Mouse (Mus musculus) erythroid progenitor cell, adult 5-6 weeks (primary cell): ENCODE data around the gene Prr18. TPM values are rescaled to one million over a fixed set of nuclear protein-coding genes. Genes with fewer than 3 reads are reported as not detected.
"Not testable (repeated sequence)": the region's sequence is repeated elsewhere in the genome, so short reads cannot be mapped to it uniquely, and the experiment has no call there.

Experiments used
- ATAC-seq: replicated peaks from 2 replicates; pipeline ENCODE4 v1.8.0; 2016; ENCODE audit warnings: moderate number of reproducible peaks, mild to moderate bottlenecking, moderate TSS enrichment, inconsistent platforms; ENCODE audit not compliant: poor library complexity, low FRiP score, severe bottlenecking
- total RNA-seq, 2 experiments: library from RNA; stranded (forward) in 1 of 2; stranded (reverse) in 1 of 2; fragments of 150-400 nt in 1 of 2; fragments of 186-747, 209-891 nt in 1 of 2; gene quantifications; 2 replicates each; pipeline versions ENCODE4 v1.2.3 to v1.2.4; 2015 to 2017; ENCODE audit warnings: low replicate concordance in 2 of 2

The Prr18 gene
- total RNA-seq (2015; ENCODE audit: low replicate concordance) (not detected in 2 replicates), total RNA-seq (2017; ENCODE audit: low replicate concordance) (0.53 TPM in 1 of 2 replicates, not detected in the other)

DNA sequence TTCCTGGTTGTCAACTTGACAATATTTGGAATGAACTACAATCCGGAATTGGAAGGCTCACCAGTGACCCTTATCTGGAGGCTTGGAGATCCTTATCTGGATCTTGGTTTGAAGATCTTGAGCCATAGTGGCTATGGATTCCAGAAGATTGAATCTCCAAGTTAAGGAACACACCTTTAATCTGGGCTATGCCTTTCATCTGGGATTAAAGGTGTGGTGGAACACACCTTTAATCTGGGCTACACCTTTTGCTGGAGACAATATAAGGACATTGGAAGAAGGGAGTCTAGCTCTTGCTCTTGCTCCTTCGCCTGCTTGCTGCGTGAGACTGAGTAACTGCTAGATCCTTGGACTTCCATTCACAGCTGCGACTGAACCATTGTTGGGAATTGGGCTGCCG, at the start of gene Prr18:
Gene Prr18 (plus strand): TSS at position 301 of the 400 bp plus-strand sequence.
- not testable (repeated sequence) for ATAC-seq

GRCm38 (mm10) chr17:8289993-8290679, 47.1 kb upstream of the Prr18 start:
- ATAC-seq, result no peak

- ATAC-seq, result no peak
These were observed 46.5 kb upstream of the Prr18 start for GRCm38 (mm10) chr17:8290736-8291135.

DNA sequence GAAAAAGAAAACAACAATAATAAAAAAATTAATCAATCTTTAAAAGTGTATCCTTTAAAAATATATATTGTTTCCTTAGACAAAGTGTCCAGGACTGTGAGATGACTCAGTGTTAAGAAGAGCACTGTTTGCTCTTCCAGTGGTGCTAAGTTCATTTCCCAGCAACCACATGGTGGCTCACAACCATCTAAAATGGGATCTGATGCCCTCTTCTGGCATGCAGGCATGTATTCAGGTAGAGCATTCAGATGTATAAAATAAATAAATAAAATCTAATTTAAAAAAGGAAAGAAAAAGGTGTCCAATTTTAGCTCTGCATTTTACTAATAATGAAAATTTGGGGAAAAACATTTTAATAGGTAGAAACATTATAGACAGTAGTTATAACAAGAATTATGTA, 41.4 kb upstream of the Prr18 start:
- ATAC-seq, result no peak

GRCm38 (mm10) chr17:8296313-8296844, 40.9 kb upstream of the Prr18 start:
- no peak for ATAC-seq

DNA sequence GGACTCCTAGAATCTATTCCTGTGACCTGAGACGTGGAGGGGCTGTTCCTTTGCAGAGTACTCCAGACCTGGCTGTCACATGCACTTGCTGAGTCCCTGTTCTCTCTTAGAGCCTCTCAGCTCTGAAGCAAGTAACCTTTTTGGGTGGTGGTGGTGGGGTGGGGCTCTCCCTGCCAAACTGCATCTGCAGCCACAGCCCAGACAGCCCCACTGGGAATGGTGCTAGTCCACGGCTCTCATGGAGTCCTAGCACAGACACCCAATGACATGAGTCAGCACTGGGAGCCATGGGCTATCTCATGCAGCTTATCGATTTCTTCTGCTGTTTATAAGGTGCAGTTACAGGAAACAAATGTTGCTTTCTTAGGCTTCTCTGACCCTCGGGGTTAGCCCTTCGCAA, 39.5 kb upstream of the Prr18 start:
- ATAC-seq, result no peak

- no peak for ATAC-seq
These were observed 39.0 kb upstream of the Prr18 start for GRCm38 (mm10) chr17:8298281-8298680.

DNA sequence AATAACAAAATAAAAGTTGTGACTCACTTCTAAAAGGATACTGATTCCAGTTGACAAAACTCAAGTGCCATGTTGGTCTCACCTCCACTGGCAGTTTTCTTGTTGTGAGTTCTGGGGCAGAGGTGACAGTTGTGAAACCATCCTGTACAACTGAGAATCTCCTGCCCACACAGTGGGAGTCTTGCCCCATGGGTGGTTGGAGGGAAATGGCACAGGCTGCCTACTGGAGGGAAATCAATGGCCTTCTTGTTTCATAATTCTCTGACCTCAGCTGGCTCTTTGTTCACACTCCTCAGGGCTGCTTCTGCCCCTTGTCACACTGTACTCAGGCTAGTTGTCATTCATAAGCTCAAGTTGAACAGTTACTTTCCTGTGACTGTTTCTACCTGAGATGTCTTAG, 37.7 kb upstream of the Prr18 start:
- ATAC-seq, result no peak

- no peak for ATAC-seq
These were observed 35.7 kb upstream of the Prr18 start for GRCm38 (mm10) chr17:8301515-8301914.

DNA sequence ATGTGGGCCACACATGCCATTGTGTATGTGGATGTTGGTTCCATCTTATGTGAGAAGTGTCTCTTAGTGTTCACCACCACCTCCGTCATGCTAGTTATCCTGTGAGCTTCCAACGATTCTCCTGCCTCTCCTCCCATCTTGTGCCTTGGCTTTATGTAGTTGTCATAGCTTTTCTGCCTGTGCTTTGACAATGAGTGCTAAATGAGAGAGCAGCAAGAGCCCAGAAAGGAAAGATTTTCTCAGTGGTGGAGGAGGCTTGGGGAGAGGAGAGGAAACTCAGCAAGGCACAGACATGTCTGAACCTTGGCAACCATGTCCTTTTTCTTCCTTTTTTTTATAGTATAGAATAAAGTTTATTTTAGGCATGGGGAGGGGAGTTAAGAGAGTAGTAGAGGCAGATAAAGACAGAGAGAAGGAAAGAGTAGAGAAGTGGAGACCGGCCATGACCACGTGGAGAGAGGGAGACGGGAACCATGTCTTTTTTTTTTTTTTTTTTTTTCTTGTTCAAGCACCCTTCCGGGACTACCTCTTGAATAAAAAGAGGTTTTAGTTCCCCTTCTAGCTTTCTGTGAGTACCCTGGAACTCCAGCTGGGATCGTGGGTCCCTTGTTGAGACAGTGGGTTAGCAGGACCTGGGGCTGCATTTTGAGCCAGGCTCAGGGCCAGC, 34.4 kb upstream of the Prr18 start:
- ATAC-seq, result no peak

DNA sequence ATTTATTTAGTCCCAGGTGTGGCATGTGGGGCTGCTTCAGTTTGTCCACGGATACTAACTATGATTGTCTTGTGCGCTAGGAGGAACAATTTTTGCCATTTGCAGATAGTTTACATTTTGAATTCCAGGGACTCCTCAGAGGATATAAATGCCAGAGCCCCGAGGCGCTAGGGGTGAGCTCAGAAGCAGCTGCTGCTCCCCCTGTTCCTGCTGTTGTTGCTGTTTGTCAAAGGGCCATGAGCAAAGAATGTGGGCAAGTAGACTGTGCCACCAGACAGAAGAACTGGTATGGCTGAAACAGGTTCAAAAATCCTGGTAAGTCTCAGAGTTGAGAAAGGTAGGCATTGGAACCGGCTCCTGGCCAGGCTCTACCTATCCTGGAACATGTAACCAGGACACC, 33.6 kb upstream of the Prr18 start:
- no peak for ATAC-seq

- no peak for ATAC-seq
These were observed 31.5 kb upstream of the Prr18 start for GRCm38 (mm10) chr17:8305801-8306200.

DNA sequence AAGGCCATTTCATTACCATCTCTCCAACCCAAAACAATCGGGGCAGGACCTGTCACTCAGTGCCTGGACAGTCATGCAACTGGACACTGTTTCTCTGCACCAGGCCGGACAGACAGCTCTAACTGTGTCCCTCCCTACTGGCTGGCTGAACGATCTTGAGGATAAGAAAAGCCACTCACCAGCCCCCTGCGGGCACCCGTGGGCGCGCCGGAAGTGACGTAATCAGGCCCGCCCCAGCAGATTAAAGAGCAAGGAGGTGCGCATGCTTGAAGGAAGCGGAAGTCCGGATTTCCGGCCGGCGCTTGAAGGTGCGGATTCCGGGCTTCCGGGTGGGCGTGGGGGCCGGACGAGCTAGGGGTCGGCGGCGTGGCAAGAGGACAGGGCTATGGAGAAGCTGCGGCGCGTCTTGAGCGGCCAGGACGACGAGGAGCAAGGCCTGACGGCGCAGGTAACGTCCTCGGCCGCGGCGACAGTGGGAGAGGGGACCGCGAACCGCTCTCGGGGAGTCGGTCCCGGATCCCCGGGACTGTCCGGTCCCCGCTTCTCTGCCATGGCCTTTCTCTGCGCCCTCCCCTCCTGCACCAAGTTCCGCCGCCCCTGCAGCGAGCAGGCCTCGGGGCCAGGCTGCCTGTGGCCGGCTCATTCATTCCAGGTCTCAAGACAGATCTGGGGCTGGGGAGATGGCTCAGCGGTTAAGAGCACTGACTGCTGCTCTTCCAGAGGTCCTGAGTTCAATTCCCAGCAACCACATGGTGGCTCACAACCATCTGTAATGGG, 26.2 kb upstream of the Prr18 start, which contains the start of gene Sft2d1:
Gene Sft2d1 (plus strand): TSS at position 265 of the 777 bp plus-strand sequence.
- peak; percentile 97 for ATAC-seq

DNA sequence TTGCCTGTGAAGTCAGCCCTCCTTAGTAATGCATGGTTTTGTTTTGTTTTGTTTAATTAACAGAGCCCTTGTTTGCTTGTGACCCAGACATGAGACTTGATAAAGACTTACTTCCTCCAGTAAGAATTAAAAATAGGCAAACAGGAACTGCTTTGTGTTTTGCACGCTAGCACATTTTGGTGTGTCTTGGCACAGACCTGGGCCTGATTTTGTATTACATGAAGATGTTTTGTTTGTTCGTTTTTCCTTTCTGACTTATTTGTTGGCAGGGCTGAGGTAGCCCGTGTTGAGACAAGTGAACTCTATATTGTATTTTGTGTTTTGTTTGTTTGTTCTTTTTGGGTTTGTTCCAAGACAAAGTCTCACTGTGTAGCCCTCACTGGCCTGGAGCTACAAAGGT, 25.5 kb upstream of the Prr18 start:
- no peak for ATAC-seq

DNA sequence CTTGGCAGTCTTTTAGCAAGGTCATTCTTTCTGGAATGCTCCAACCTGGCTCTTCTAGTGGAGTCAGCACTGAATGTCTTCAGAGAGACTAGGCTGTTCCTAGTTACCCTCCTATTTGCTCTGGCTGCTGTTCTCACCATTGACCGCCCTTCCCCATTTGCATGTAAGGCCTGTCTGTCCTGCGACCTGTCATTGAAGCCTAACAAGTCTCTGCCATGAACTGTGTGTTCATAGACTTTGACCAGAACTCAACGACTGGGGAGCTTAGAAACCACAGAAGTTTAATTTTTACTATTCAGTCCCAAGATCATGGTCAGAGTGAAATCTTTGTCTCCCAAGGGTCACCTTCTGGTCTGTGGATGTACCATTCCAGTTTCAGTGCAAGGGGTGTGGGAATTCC, 23.3 kb upstream of the Prr18 start:
- no peak for ATAC-seq

GRCm38 (mm10) chr17:8316251-8316650, 21.0 kb upstream of the Prr18 start:
- no peak for ATAC-seq

GRCm38 (mm10) chr17:8326877-8327276, 10.4 kb upstream of the Prr18 start:
- ATAC-seq, result not testable (repeated sequence)

DNA sequence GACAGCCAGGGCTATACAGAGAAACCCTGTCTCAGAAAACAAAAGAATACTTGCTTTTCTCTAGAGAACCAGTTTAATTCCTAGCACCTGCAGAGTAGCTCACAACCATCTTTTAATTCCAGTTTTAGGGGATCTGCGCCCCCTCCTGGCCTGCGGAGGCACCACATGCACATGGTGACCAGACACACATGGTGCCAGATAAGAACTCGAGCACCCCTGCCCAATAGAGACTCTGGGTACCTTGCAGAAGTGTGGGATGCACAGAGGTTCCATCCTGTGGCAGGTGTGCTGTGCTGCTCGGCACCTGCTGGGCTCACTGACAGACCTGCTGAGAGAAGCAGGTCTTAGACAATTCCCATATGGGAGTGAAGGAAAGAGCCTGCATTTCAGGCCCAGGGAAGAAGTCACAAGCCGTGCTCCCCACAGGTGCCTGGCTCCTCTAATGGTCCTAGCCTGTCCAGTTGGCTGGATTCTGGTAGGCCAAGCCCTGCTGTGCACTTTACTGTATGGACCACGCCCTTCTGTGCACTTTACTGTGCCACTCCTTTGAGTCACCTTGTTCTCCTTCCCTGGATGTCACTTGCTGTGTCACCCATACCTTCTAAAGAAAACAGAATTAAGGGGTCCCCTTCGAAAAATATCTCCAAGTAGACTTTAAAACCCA, 8.6 kb upstream of the Prr18 start:
- ATAC-seq, result peak; percentile 67

DNA sequence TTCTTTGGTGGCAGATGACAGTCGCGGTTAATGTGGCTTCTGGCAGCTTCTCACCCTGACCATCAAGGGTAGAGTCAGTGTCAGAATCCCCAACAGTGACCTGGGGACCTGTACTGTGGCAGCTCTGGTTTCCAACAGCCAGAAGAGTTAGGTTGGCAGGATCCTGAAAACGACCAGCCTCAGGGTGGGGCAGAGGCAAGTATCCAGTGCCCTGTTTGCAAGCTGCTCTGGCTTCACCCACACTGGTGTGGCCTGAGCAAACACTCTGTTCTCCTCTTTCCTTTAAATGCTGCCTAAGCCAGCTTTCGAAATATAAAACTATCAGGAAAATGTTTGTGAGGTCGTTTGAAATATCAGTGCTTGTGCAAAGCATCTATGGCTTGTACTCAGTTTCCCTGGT, 6.7 kb upstream of the Prr18 start:
- no peak for ATAC-seq
